Mouse (Mus musculus): ENCODE data around the gene Smim6. TPM values are rescaled to one million over a fixed set of nuclear protein-coding genes. Genes with fewer than 3 reads are reported as not detected.

Gene Smim6
- polyA plus RNA-seq, 1 experiment, result 5.7 TPM

- Histone ChIP-seq H3K4me1 (ENCODE audit: control insufficient read depth, insufficient read depth, low read length) (no peaks in the 10 kb centered on the region), H3K4me3 (ENCODE audit: insufficient read depth, low read depth, low read length) (no peak overlapping the region), H3K27ac (ENCODE audit: insufficient read depth, low read depth, low read length) (no peak overlapping the region), H3K27me3 (replicated peaks; ENCODE audit: control insufficient read depth, insufficient read depth, low read length) (no peaks in the 10 kb centered on the region), H3K36me3 (ENCODE audit: control insufficient read depth, insufficient read depth, low read length) (no peaks in the 10 kb centered on the region)
- no peak for TF ChIP-seq POLR2A (IDR thresholded peaks at IDR 0.05; ENCODE audit: low read depth, low read length)
- no peak for TF ChIP-seq CTCF (conservative IDR thresholded peaks at IDR 0.05; ENCODE audit: insufficient read depth, insufficient read length, low read depth, low read length)
- no peak for DNase-seq
- WGBS, result 75% methylated on average over 6 of the region's 6 CpGs
These were observed 19.6 kb upstream of the Smim6 start for GRCm38 (mm10) chr11:115892213-115892612.

GRCm38 (mm10) chr11:115893071-115893470, 18.7 kb upstream of the Smim6 start:
- no peaks in the 10 kb centered on the region for H3K4me1 ChIP-seq (ENCODE audit: control insufficient read depth, insufficient read depth, low read length)
- WGBS, result 78% methylated on average over 9 of the region's 9 CpGs
- H3K36me3 ChIP-seq (ENCODE audit: control insufficient read depth, insufficient read depth, low read length), result no peaks in the 10 kb centered on the region
- TF ChIP-seq CTCF (conservative IDR thresholded peaks at IDR 0.05; ENCODE audit: insufficient read depth, insufficient read length, low read depth, low read length), result no peak
- no peak for TF ChIP-seq POLR2A (IDR thresholded peaks at IDR 0.05; ENCODE audit: low read depth, low read length)
- H3K27me3 ChIP-seq (replicated peaks; ENCODE audit: control insufficient read depth, insufficient read depth, low read length), result no peaks in the 10 kb centered on the region
- no peak overlapping the region for H3K4me3 ChIP-seq (ENCODE audit: insufficient read depth, low read depth, low read length)
- H3K27ac ChIP-seq (ENCODE audit: insufficient read depth, low read depth, low read length), result no peak overlapping the region
- DNase-seq, result peak; percentile 48

GRCm38 (mm10) chr11:115894755-115895520, 16.9 kb upstream of the Smim6 start:
- peak; percentile 61; the same call in 1 of the 2 replicates for TF ChIP-seq CTCF (conservative IDR thresholded peaks at IDR 0.05; ENCODE audit: insufficient read depth, insufficient read length, low read depth, low read length)
- TF ChIP-seq POLR2A (IDR thresholded peaks at IDR 0.05; ENCODE audit: low read depth, low read length), result no peak
- Histone ChIP-seq H3K27ac (ENCODE audit: insufficient read depth, low read depth, low read length) (no peak overlapping the region), H3K36me3 (ENCODE audit: control insufficient read depth, insufficient read depth, low read length) (no peaks in the 10 kb centered on the region), H3K27me3 (replicated peaks; ENCODE audit: control insufficient read depth, insufficient read depth, low read length) (no peaks in the 10 kb centered on the region), H3K4me3 (ENCODE audit: insufficient read depth, low read depth, low read length) (no peak overlapping the region), H3K4me1 (ENCODE audit: control insufficient read depth, insufficient read depth, low read length) (peaks cover 5% of the 10 kb centered on the region; the same call in 1 of the 2 replicates)
- WGBS, result 76% methylated on average over 14 of the region's 14 CpGs
- DNase-seq, result peak; percentile 54

GRCm38 (mm10) chr11:115898446-115898845, 13.4 kb upstream of the Smim6 start:
- TF ChIP-seq CTCF (conservative IDR thresholded peaks at IDR 0.05; ENCODE audit: insufficient read depth, insufficient read length, low read depth, low read length) (no peak), POLR2A (IDR thresholded peaks at IDR 0.05; ENCODE audit: low read depth, low read length) (no peak)
- no peak overlapping the region for H3K27ac ChIP-seq (ENCODE audit: insufficient read depth, low read depth, low read length)
- no peak for DNase-seq
- H3K27me3 ChIP-seq (replicated peaks; ENCODE audit: control insufficient read depth, insufficient read depth, low read length), result no peaks in the 10 kb centered on the region
- no peaks in the 10 kb centered on the region for H3K36me3 ChIP-seq (ENCODE audit: control insufficient read depth, insufficient read depth, low read length)
- 81% methylated on average over 7 of the region's 7 CpGs for WGBS
- H3K4me3 ChIP-seq (ENCODE audit: insufficient read depth, low read depth, low read length), result no peak overlapping the region
- H3K4me1 ChIP-seq (ENCODE audit: control insufficient read depth, insufficient read depth, low read length), result peaks cover 25% of the 10 kb centered on the region

- Histone ChIP-seq H3K27me3 (replicated peaks; ENCODE audit: control insufficient read depth, insufficient read depth, low read length) (no peaks in the 10 kb centered on the region), H3K4me3 (ENCODE audit: insufficient read depth, low read depth, low read length) (no peak overlapping the region), H3K36me3 (ENCODE audit: control insufficient read depth, insufficient read depth, low read length) (no peaks in the 10 kb centered on the region), H3K4me1 (ENCODE audit: control insufficient read depth, insufficient read depth, low read length) (peaks cover 29% of the 10 kb centered on the region), H3K27ac (ENCODE audit: insufficient read depth, low read depth, low read length) (peak overlapping the region; percentile 98)
- TF ChIP-seq POLR2A (IDR thresholded peaks at IDR 0.05; ENCODE audit: low read depth, low read length) (no peak), CTCF (conservative IDR thresholded peaks at IDR 0.05; ENCODE audit: insufficient read depth, insufficient read length, low read depth, low read length) (peak; percentile 68)
- 18% methylated on average over 4 of the region's 4 CpGs for WGBS
- peak; percentile 54 for DNase-seq
These were observed 12.9 kb upstream of the Smim6 start for GRCm38 (mm10) chr11:115898886-115899285.

- H3K36me3 ChIP-seq (ENCODE audit: control insufficient read depth, insufficient read depth, low read length), result no peaks in the 10 kb centered on the region
- no peaks in the 10 kb centered on the region for H3K27me3 ChIP-seq (replicated peaks; ENCODE audit: control insufficient read depth, insufficient read depth, low read length)
- TF ChIP-seq POLR2A (IDR thresholded peaks at IDR 0.05; ENCODE audit: low read depth, low read length) (peak; percentile 67), CTCF (conservative IDR thresholded peaks at IDR 0.05; ENCODE audit: insufficient read depth, insufficient read length, low read depth, low read length) (no peak)
- H3K4me1 ChIP-seq (ENCODE audit: control insufficient read depth, insufficient read depth, low read length), result peaks cover 37% of the 10 kb centered on the region
- peak within 1 kb of the TSS; percentile 98 for H3K27ac ChIP-seq (ENCODE audit: insufficient read depth, low read depth, low read length)
- DNase-seq, result peak; percentile 92
- 22% methylated on average over 16 of the region's 16 CpGs for WGBS
- peak within 1 kb of the TSS; percentile 57 for H3K4me3 ChIP-seq (ENCODE audit: insufficient read depth, low read depth, low read length)
These were observed 12.1 kb upstream of the Smim6 start, which contains the start of gene Smim5 for GRCm38 (mm10) chr11:115899486-115900266. Gene Smim5 (plus strand): TSS chr11:115899966.
